Mouse (Mus musculus) small intestine, adult 2 months (tissue): ENCODE data around the gene Plcg1.

Source experiments
- CTCF ChIP-seq: fragments of 200-500 bp; IDR thresholded peaks from 2 replicates; pipeline ENCODE4 v1.5.1; 2012; ENCODE audit warnings: low read depth, mild to moderate bottlenecking, control low read depth, inconsistent platforms, low read length, moderate library complexity, mixed read lengths; ENCODE audit not compliant: insufficient replicate concordance, insufficient read length; ENCODE audit errors: extremely low read depth
- POLR2A ChIP-seq: fragments of 200-500 bp; IDR thresholded peaks from 2 replicates; pipeline ENCODE4 v1.6.1; 2012; ENCODE audit warnings: low read depth, mild to moderate bottlenecking, control low read depth, inconsistent platforms, low read length, moderate library complexity

- TF ChIP-seq CTCF (no peak), POLR2A (no peak)
These were observed 65.9 kb downstream of the Plcg1 start for GRCm38 (mm10) chr2:160796973-160797372.
